Comparison of ENCODE assay signal across 11 mouse cellular contexts in genomic region chr8:3803091-3803490, GRCm38 (mm10). TPM values are rescaled to one million over a fixed set of nuclear protein-coding genes. Genes with fewer than 3 reads are reported as not detected.
DNase-seq lines count a peak whose midpoint lies in the region; ATAC-seq lines count a peak whose summit lies in the region.
"Had no signal": no experiment of that assay in that cellular context is flagged by ENCODE, and none has a peak within 500 bp of the region (broad histone marks: within the 10 kb centered on the region; RNA-seq: fewer than 3 reads in every experiment).

No protein-coding gene starts in this region.

- no peak for ATAC-seq in liver, embryonic 13.5 days (ENCODE audit: low read depth)
- no peak for ATAC-seq in liver, embryonic 12.5 days
- ATAC-seq in hindbrain, embryonic 14.5 days (ENCODE audit: low FRiP score) = no peak
- no peak for ATAC-seq in megakaryocyte-erythroid progenitor cell, adult 5-6 weeks (replicated peaks; ENCODE audit: low FRiP score, low TSS enrichment, poor library complexity, severe bottlenecking)

- H3K36me3 ChIP-seq in liver, embryonic 13.5 days = no peaks in the 10 kb centered on the region
- H3K36me3 ChIP-seq in liver, embryonic 12.5 days = no peaks in the 10 kb centered on the region
- no peaks in the 10 kb centered on the region for H3K36me3 ChIP-seq in hindbrain, embryonic 14.5 days (replicated peaks; ENCODE audit: control insufficient read depth, insufficient read depth)
- H3K36me3 ChIP-seq: liver, embryonic 15.5 days had no signal

- H3K9me3 ChIP-seq in liver, embryonic 13.5 days (replicated peaks) = peaks cover 15% of the 10 kb centered on the region
- peaks cover 15% of the 10 kb centered on the region for H3K9me3 ChIP-seq in liver, embryonic 12.5 days (replicated peaks)
- peaks cover 25% of the 10 kb centered on the region for H3K9me3 ChIP-seq in hindbrain, embryonic 14.5 days (ENCODE audit: control insufficient read depth, low read length)

- no peak overlapping the region for H3K4me2 ChIP-seq in liver, embryonic 13.5 days
- H3K4me2 ChIP-seq in liver, embryonic 12.5 days = no peak overlapping the region
- H3K4me2 ChIP-seq in hindbrain, embryonic 14.5 days (replicated peaks) = no peak overlapping the region
- H3K4me2 ChIP-seq: liver, embryonic 15.5 days had no signal

- H3K4me3 ChIP-seq in liver, embryonic 13.5 days (replicated peaks) = no peak overlapping the region
- H3K4me3 ChIP-seq in liver, embryonic 12.5 days = no peak overlapping the region
- no peak overlapping the region for H3K4me3 ChIP-seq in hindbrain, embryonic 14.5 days (replicated peaks; ENCODE audit: low read length)
- H3K4me3 ChIP-seq: liver, embryonic 15.5 days had no signal

- no peaks in the 10 kb centered on the region for H3K27me3 ChIP-seq in liver, embryonic 13.5 days
- no peaks in the 10 kb centered on the region for H3K27me3 ChIP-seq in liver, embryonic 12.5 days (replicated peaks)
- H3K27me3 ChIP-seq in hindbrain, embryonic 14.5 days (ENCODE audit: control insufficient read depth, insufficient read depth, low read length) = no peaks in the 10 kb centered on the region
- H3K27me3 ChIP-seq: liver, embryonic 15.5 days had no signal

- no peak overlapping the region for H3K9ac ChIP-seq in liver, embryonic 13.5 days
- no peak overlapping the region for H3K9ac ChIP-seq in liver, embryonic 12.5 days
- no peak overlapping the region for H3K9ac ChIP-seq in hindbrain, embryonic 14.5 days
- H3K9ac ChIP-seq: liver, embryonic 15.5 days had no signal

- peak; percentile 62 for DNase-seq in liver, embryonic 13.5 days
- peak; percentile 60 for DNase-seq in adipocyte (ENCODE audit: low spot score)
- DNase-seq in forelimb bud, embryonic 11.5 days (ENCODE audit: low read depth, low spot score) = peak; percentile 65
- DNase-seq in layer of hippocampus, adult 8-10 months (ENCODE audit: low spot score in 2 of 2) = peak; percentile 4 to 7
- peak; percentile 4 for DNase-seq in right cerebral cortex, postnatal 4 days
- no peak for DNase-seq in hindbrain, embryonic 14.5 days (ENCODE audit: low spot score)

- no peak overlapping the region for H3K27ac ChIP-seq in liver, embryonic 13.5 days
- no peak overlapping the region for H3K27ac ChIP-seq in liver, embryonic 12.5 days
- no peak overlapping the region for H3K27ac ChIP-seq in hindbrain, embryonic 14.5 days
- H3K27ac ChIP-seq: liver, embryonic 15.5 days had no signal

- 72% methylated on average over 14 of the region's 14 CpGs for WGBS in liver, embryonic 13.5 days (ENCODE audit: insufficient replicate concordance)
- WGBS in liver, embryonic 12.5 days (ENCODE audit: insufficient replicate concordance) = 71% methylated on average over 14 of the region's 14 CpGs
- 90% methylated on average over 14 of the region's 14 CpGs for WGBS in hindbrain, embryonic 14.5 days

- no peaks in the 10 kb centered on the region for H3K4me1 ChIP-seq in liver, embryonic 13.5 days (replicated peaks)
- no peaks in the 10 kb centered on the region for H3K4me1 ChIP-seq in liver, embryonic 12.5 days
- H3K4me1 ChIP-seq in hindbrain, embryonic 14.5 days (replicated peaks; ENCODE audit: control insufficient read depth, insufficient read depth, low read length) = no peaks in the 10 kb centered on the region
- H3K4me1 ChIP-seq: liver, embryonic 15.5 days had no signal

RNA-seq across cellular contexts. Expression of gene Cd209e, which starts 51.0 kb away (rescaled TPM):
- polyA plus RNA-seq in liver, embryonic 13.5 days (2015; fragmentation: Nextera tagmentation; extraction: Ambion mirVana) = not detected in 2 replicates
- polyA plus RNA-seq in liver, embryonic 12.5 days (2016; fragmentation: Nextera tagmentation; extraction: Ambion mirVana) = not detected in 2 replicates
- total RNA-seq in layer of hippocampus, adult 8-10 months (2022) = not detected
- polyA plus RNA-seq in hindbrain, embryonic 14.5 days (2014; fragmentation: Nextera tagmentation; extraction: Ambion mirVana) = not detected in 2 replicates
- total RNA-seq in megakaryocyte-erythroid progenitor cell, adult 5-6 weeks (2014; fragmentation: Nextera tagmentation) = not detected in 2 replicates
- total RNA-seq in megakaryocyte-erythroid progenitor cell, adult 5-6 weeks (2017) = not detected in 2 replicates
- total RNA-seq: gastrocnemius, adult 8-10 months had no signal
- polyA plus RNA-seq: liver, embryonic 15.5 days; small intestine, adult 2 months had no signal

RNA-seq across cellular contexts. Expression of gene Cd209a, which starts 54.3 kb away (rescaled TPM):
- polyA plus RNA-seq in liver, embryonic 13.5 days (2015; fragmentation: Nextera tagmentation; extraction: Ambion mirVana) = 0.34 and 0.35 TPM in 2 replicates
- polyA plus RNA-seq in liver, embryonic 12.5 days (2016; fragmentation: Nextera tagmentation; extraction: Ambion mirVana) = 0.14 and 0.24 TPM in 2 replicates
- 1 to 10 TPM in 1 of 4 experiments, under 1 TPM in 1, not detected in 2; 0.34 to 1.1 TPM for total RNA-seq in layer of hippocampus, adult 8-10 months (2022)
- polyA plus RNA-seq in hindbrain, embryonic 14.5 days (2014; fragmentation: Nextera tagmentation; extraction: Ambion mirVana) = 0.17 TPM in 1 of 2 replicates, not detected in the other
- not detected in 2 replicates for total RNA-seq in megakaryocyte-erythroid progenitor cell, adult 5-6 weeks (2014; fragmentation: Nextera tagmentation)
- total RNA-seq in megakaryocyte-erythroid progenitor cell, adult 5-6 weeks (2017) = 0.19 TPM in 1 of 2 replicates, not detected in the other
